Mouse (Mus musculus): ENCODE results near the gene Rhoj.

Gene Rhoj

GRCm38 (mm10) chr12:75350750-75351149, 42.6 kb downstream of the Rhoj start:
- no peak for DNase-seq

- no peak for DNase-seq
These were observed 43.7 kb downstream of the Rhoj start for GRCm38 (mm10) chr12:75351846-75352245.

GRCm38 (mm10) chr12:75352410-75352809, 44.3 kb downstream of the Rhoj start:
- peak; percentile 23 to 41 for DNase-seq

GRCm38 (mm10) chr12:75354354-75354753, 46.2 kb downstream of the Rhoj start:
- DNase-seq = no peak

GRCm38 (mm10) chr12:75357781-75358180, 49.7 kb downstream of the Rhoj start:
- no peak for DNase-seq

- peak; percentile 57 to 58 for DNase-seq
These were observed 50.6 kb downstream of the Rhoj start for GRCm38 (mm10) chr12:75358714-75359113.

GRCm38 (mm10) chr12:75359500-75359899, 51.4 kb downstream of the Rhoj start:
- no peak for DNase-seq

GRCm38 (mm10) chr12:75359921-75360482, 51.9 kb downstream of the Rhoj start:
- DNase-seq = no peak

GRCm38 (mm10) chr12:75362456-75362855, 54.3 kb downstream of the Rhoj start:
- DNase-seq = no peak

- DNase-seq = no peak
These were observed 56.3 kb downstream of the Rhoj start for GRCm38 (mm10) chr12:75364416-75364815.

GRCm38 (mm10) chr12:75365621-75366124, 57.6 kb downstream of the Rhoj start:
- DNase-seq = no peak

GRCm38 (mm10) chr12:75367371-75367770, 59.2 kb downstream of the Rhoj start:
- DNase-seq = no peak

GRCm38 (mm10) chr12:75368527-75368926, 60.4 kb downstream of the Rhoj start:
- peak; percentile 37 to 55 for DNase-seq

GRCm38 (mm10) chr12:75369418-75369851, 61.3 kb downstream of the Rhoj start:
- no peak for DNase-seq

- no peak for DNase-seq
These were observed 66.3 kb downstream of the Rhoj start for GRCm38 (mm10) chr12:75374437-75374836.

GRCm38 (mm10) chr12:75375060-75375459, 66.9 kb downstream of the Rhoj start:
- peak; percentile 70 to 71 for DNase-seq

GRCm38 (mm10) chr12:75376126-75376525, 68.0 kb downstream of the Rhoj start:
- DNase-seq = peak; percentile 55 to 70

GRCm38 (mm10) chr12:75386731-75387130, 78.6 kb downstream of the Rhoj start:
- DNase-seq = no peak

GRCm38 (mm10) chr12:75387156-75387555, 79.0 kb downstream of the Rhoj start:
- DNase-seq = no peak

- no peak for DNase-seq
These were observed 79.7 kb downstream of the Rhoj start for GRCm38 (mm10) chr12:75387846-75388245.

- no peak for DNase-seq
These were observed 80.4 kb downstream of the Rhoj start for GRCm38 (mm10) chr12:75388521-75388920.

GRCm38 (mm10) chr12:75389308-75390135, 81.4 kb downstream of the Rhoj start:
- peak; percentile 47 to 69 for DNase-seq

GRCm38 (mm10) chr12:75391526-75391925, 83.4 kb downstream of the Rhoj start:
- no peak for DNase-seq

Data from cerebellum, postnatal 36 days (tissue).